Comparison of ENCODE assay signal across 35 mouse cellular contexts in the genomic region with DNA sequence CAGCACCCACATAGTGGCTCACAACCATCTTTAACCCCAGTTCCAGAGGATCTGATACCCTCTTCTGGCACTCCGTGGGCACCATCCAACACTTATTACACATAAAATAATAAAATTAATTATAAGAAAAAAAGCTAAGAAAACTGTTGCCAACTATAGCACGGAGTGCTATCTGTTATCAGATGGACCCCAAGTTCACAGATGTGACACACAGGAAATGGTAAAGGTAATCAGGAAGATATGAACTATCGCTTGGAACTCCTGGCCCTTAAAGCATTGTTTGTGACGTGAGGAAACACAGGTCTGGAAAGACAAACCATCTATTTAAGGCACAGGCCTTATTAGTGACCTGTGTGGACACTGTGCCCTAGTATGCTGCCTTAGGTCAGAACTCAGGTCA.
"Had no signal": no experiment of that assay in that cellular context is flagged by ENCODE, and none has a peak within 500 bp of the region (broad histone marks: within the 10 kb centered on the region; RNA-seq: fewer than 3 reads in every experiment).

No protein-coding gene starts in this region.

- H3K27ac ChIP-seq: heart, embryonic 13.5 days; heart, embryonic 15.5 days; hindbrain, embryonic 10.5 days; hindbrain, embryonic 12.5 days; hindbrain, embryonic 13.5 days; hindbrain, embryonic 14.5 days; hindbrain, embryonic 15.5 days; hindbrain, postnatal 0 days; intestine, embryonic 15.5 days; kidney, embryonic 15.5 days; kidney, postnatal 0 days; layer of hippocampus, adult 2 months; left cerebral cortex, adult 2 months had no signal

- H3K36me3 ChIP-seq: heart, embryonic 12.5 days; heart, embryonic 13.5 days; heart, embryonic 15.5 days; hindbrain, embryonic 10.5 days; hindbrain, embryonic 12.5 days; hindbrain, embryonic 13.5 days; hindbrain, embryonic 15.5 days; intestine, embryonic 15.5 days; kidney, embryonic 15.5 days had no signal

- H3K27me3 ChIP-seq: heart, embryonic 12.5 days; heart, embryonic 13.5 days; heart, embryonic 15.5 days; hindbrain, embryonic 12.5 days; hindbrain, embryonic 13.5 days; hindbrain, embryonic 15.5 days; intestine, embryonic 15.5 days had no signal

- H3K4me3 ChIP-seq: heart, embryonic 12.5 days; heart, embryonic 13.5 days; heart, embryonic 15.5 days; hindbrain, embryonic 10.5 days; hindbrain, embryonic 12.5 days; hindbrain, embryonic 13.5 days; hindbrain, embryonic 15.5 days; intestine, embryonic 15.5 days; kidney, embryonic 15.5 days; layer of hippocampus, adult 2 months; left cerebral cortex, adult 2 months had no signal

- H3K9ac ChIP-seq: heart, embryonic 12.5 days; heart, embryonic 13.5 days; heart, embryonic 15.5 days; hindbrain, embryonic 12.5 days; hindbrain, embryonic 13.5 days; hindbrain, embryonic 14.5 days; hindbrain, embryonic 15.5 days; intestine, embryonic 15.5 days; kidney, embryonic 15.5 days had no signal

- DNase-seq: heart, postnatal 10 days; heart, postnatal 14 days; heart, postnatal 36 days; heart, postnatal 4 days; kidney, adult 11 months; kidney, adult 18-20 months; kidney, adult 2 months; kidney, adult 8-10 months; kidney, adult 9 months; kidney, postnatal 10 days; kidney, postnatal 14 days; kidney, postnatal 25 days; kidney, postnatal 36 days; kidney, postnatal 4 days; layer of hippocampus, adult 9-11 months; layer of hippocampus, postnatal 36 days had no signal

- ATAC-seq: hindbrain, embryonic 16.5 days; hindbrain, postnatal 0 days; inflammation-experienced regulatory T-cells, adult 6 months; intestine, embryonic 15.5 days; intestine, embryonic 16.5 days; intestine, postnatal 0 days had no signal

- H3K4me1 ChIP-seq: heart, embryonic 12.5 days; hindbrain, embryonic 12.5 days; hindbrain, embryonic 13.5 days; hindbrain, embryonic 15.5 days; intestine, embryonic 15.5 days; kidney, embryonic 15.5 days had no signal

- H3K9me3 ChIP-seq: heart, embryonic 12.5 days; heart, embryonic 13.5 days; heart, embryonic 15.5 days; hindbrain, embryonic 10.5 days; hindbrain, embryonic 12.5 days; hindbrain, embryonic 13.5 days; hindbrain, embryonic 15.5 days; intestine, embryonic 15.5 days; kidney, embryonic 15.5 days had no signal

- H3K4me2 ChIP-seq: heart, embryonic 11.5 days; heart, embryonic 12.5 days; heart, embryonic 13.5 days; heart, embryonic 15.5 days; hindbrain, embryonic 12.5 days; hindbrain, embryonic 13.5 days; hindbrain, embryonic 14.5 days; hindbrain, embryonic 15.5 days; intestine, embryonic 15.5 days; kidney, embryonic 15.5 days had no signal
